ENCODE assay signal across 26 mouse cellular contexts in the genomic region with DNA sequence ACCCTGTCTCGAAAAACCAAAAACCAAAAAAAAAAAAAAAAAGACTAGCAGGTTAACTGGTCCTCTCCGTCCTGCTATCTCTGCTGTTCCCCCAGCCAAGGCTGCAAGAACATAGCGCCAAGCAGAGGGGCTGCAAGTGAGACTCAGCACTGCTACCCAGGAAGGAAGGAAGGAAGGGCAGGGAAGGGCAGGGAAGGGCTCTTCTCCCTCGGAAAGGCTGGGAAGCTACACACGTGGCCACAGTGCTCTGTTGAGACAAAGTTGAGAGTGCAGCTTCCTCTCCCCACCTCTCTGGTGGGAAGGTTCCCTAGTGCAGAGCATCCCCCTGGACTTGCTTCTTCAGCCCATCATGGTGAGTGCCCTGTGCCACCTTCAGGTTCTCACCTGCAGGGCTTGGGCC. TPM values are rescaled to one million over a fixed set of nuclear protein-coding genes. Genes with fewer than 3 reads are reported as not detected.
DNase-seq lines count a peak whose midpoint lies in the region; ATAC-seq and TF ChIP-seq lines count a peak whose summit lies in the region.
"Had no signal": no experiment of that assay in that cellular context is flagged by ENCODE, and none has a peak within 500 bp of the region (broad histone marks: within the 10 kb centered on the region; RNA-seq: fewer than 3 reads in every experiment).

No protein-coding gene starts in this region.

- no peak for ATAC-seq in activated CD4-positive, CD25-positive, alpha-beta regulatory T cell, adult 4 months
- ATAC-seq: forebrain, embryonic 13.5 days; forebrain, embryonic 16.5 days; Patski had no signal

- no peak overlapping the region for H3K27ac ChIP-seq in kidney, adult 2 months (ENCODE audit: insufficient read depth, low read depth, low read length)
- H3K27ac ChIP-seq: forebrain, embryonic 10.5 days; forebrain, embryonic 13.5 days; heart, adult 2 months; heart, embryonic 10.5 days; heart, embryonic 13.5 days; hindbrain, embryonic 14.5 days had no signal

- no peaks in the 10 kb centered on the region for H3K4me1 ChIP-seq in kidney, adult 2 months (ENCODE audit: control insufficient read depth, insufficient read depth, low read length)

- peak; percentile 12 for DNase-seq in kidney, adult 2 months
- DNase-seq in kidney, postnatal 14 days: no peak
- peak; percentile 44 for DNase-seq in lung, postnatal 10 days
- DNase-seq in lung, postnatal 36 days: peak; percentile 57
- no peak for DNase-seq in urinary bladder, adult 18-20 months (ENCODE audit: low spot score in 2 of 2)
- DNase-seq in urinary bladder, postnatal 36 days (ENCODE audit: low spot score in 2 of 2): no peak
- DNase-seq: adrenal gland, postnatal 10 days; adrenal gland, postnatal 36 days; B cell, adult 2 months; cerebellum, adult 18-20 months; cerebellum, adult 9-10 months; cerebellum, postnatal 14 days; gastrocnemius, postnatal 10 days; gastrocnemius, postnatal 36 days; heart, adult 2 months; heart, postnatal 14 days; heart, postnatal 4 days had no signal

- no peak for TF ChIP-seq POLR2A in kidney, adult 2 months (IDR thresholded peaks at IDR 0.05; ENCODE audit: low read depth, low read length)

- no peak overlapping the region for H3K4me3 ChIP-seq in kidney, adult 2 months (ENCODE audit: insufficient read depth, low read depth, low read length)
- H3K4me3 ChIP-seq: forebrain, embryonic 10.5 days; forebrain, embryonic 13.5 days; heart, adult 2 months; heart, embryonic 10.5 days; heart, embryonic 13.5 days had no signal

- no peaks in the 10 kb centered on the region for H3K27me3 ChIP-seq in kidney, adult 2 months (replicated peaks; ENCODE audit: control insufficient read depth, insufficient read depth, low read length)
- H3K27me3 ChIP-seq: forebrain, embryonic 13.5 days had no signal

- 53% methylated on average over 5 of the region's 5 CpGs for WGBS in kidney, adult 2 months

- H3K36me3 ChIP-seq in kidney, adult 2 months (ENCODE audit: control insufficient read depth, insufficient read depth, low read length): no peaks in the 10 kb centered on the region
- H3K36me3 ChIP-seq: forebrain, embryonic 10.5 days; G1E; heart, embryonic 10.5 days; heart, embryonic 13.5 days had no signal

- TF ChIP-seq CTCF in kidney, adult 2 months (conservative IDR thresholded peaks at IDR 0.05; ENCODE audit: insufficient read depth, insufficient read length, low read depth, low read length): no peak

RNA-seq across cellular contexts. Expression of gene Nrxn2, which starts 53.1 kb away (rescaled TPM):
- 5.9 and 6.4 TPM in 2 replicates for polyA plus RNA-seq in kidney, adult 2 months (2012; rRNA removed)
- under 1 TPM in 1 of 2 experiments, not detected in 1; 0.16 TPM for polyA plus RNA-seq in activated CD4-positive, CD25-positive, alpha-beta regulatory T cell, adult 4 months (2017; shearing (Covaris generic))
- polyA plus RNA-seq: Patski had no signal

Comparison
In these comparisons a context has a peak if more than half of its experiments do, and no peak if none do; other contexts are left out.
1. DNase-seq: peak in kidney, adult 2 months (single experiment), lung, postnatal 10 days (single experiment) and lung, postnatal 36 days (single experiment); none in kidney, postnatal 14 days (single experiment), urinary bladder, adult 18-20 months (0 of 2) and urinary bladder, postnatal 36 days (0 of 2).